9 mouse cellular contexts compared by ENCODE assay signal in genomic region chr5:124349196-124349595, GRCm38 (mm10). TPM values are rescaled to one million over a fixed set of nuclear protein-coding genes. Genes with fewer than 3 reads are reported as not detected.
DNase-seq lines count a peak whose midpoint lies in the region; ATAC-seq and TF ChIP-seq lines count a peak whose summit lies in the region.
"Had no signal": no experiment of that assay in that cellular context is flagged by ENCODE, and none has a peak within 500 bp of the region (broad histone marks: within the 10 kb centered on the region; RNA-seq: fewer than 3 reads in every experiment).

No protein-coding gene starts in this region.

- H3K36me3 ChIP-seq in testis, adult 2 months (ENCODE audit: control insufficient read depth, insufficient read depth, low read length): no peaks in the 10 kb centered on the region; the same call in 1 of the 2 replicates
- H3K36me3 ChIP-seq in hindbrain, embryonic 11.5 days (ENCODE audit: control insufficient read depth, insufficient read depth, low read length): peaks cover 20% of the 10 kb centered on the region

- peak overlapping the region; percentile 23 for H3K4me3 ChIP-seq in testis, adult 2 months (ENCODE audit: control insufficient read depth, low read depth, low read length)
- peak overlapping the region; percentile 1; the same call in 1 of the 2 replicates for H3K4me3 ChIP-seq in hindbrain, embryonic 11.5 days (ENCODE audit: low read depth, low read length)

- H3K27me3 ChIP-seq in testis, adult 2 months (ENCODE audit: control insufficient read depth, insufficient read depth, low read length): no peaks in the 10 kb centered on the region
- H3K27me3 ChIP-seq in hindbrain, embryonic 11.5 days (ENCODE audit: control insufficient read depth, insufficient read depth, low read length): no peaks in the 10 kb centered on the region

- 94% methylated on average over 17 of the region's 17 CpGs for WGBS in hindbrain, embryonic 11.5 days

- peaks cover 20% of the 10 kb centered on the region for H3K4me1 ChIP-seq in testis, adult 2 months (ENCODE audit: control insufficient read depth, insufficient read depth, low read length)
- H3K4me1 ChIP-seq in hindbrain, embryonic 11.5 days (replicated peaks; ENCODE audit: control insufficient read depth, insufficient read depth, low read length): peaks cover 9% of the 10 kb centered on the region

- TF ChIP-seq CTCF in testis, adult 2 months (IDR thresholded peaks at IDR 0.05; ENCODE audit: control insufficient read depth, insufficient read depth, insufficient replicate concordance, low read depth, low read length): no peak

- H3K9ac ChIP-seq in hindbrain, embryonic 11.5 days (ENCODE audit: low read depth, low read length): no peak overlapping the region

- no peak for ATAC-seq in hindbrain, embryonic 11.5 days (ENCODE audit: low FRiP score)

- DNase-seq in embryo, embryonic 10 days (ENCODE audit: low spot score): peak; percentile 3
- no peak for DNase-seq in embryo, embryonic 9.5 days (ENCODE audit: extremely low spot score)
- DNase-seq in testis, postnatal 14 days (ENCODE audit: low spot score): no peak
- no peak for DNase-seq in hindbrain, embryonic 11.5 days (ENCODE audit: low spot score)
- no peak for DNase-seq in spleen, postnatal 4 days (ENCODE audit: low spot score in 2 of 2)
- no peak for DNase-seq in liver
- no peak for DNase-seq in urinary bladder, postnatal 10 days (ENCODE audit: low spot score)
- DNase-seq: spleen, adult 18-20 months had no signal

- no peak overlapping the region for H3K27ac ChIP-seq in testis, adult 2 months (ENCODE audit: control insufficient read depth, insufficient read depth, low read depth, low read length)
- peak overlapping the region; percentile 100 for H3K27ac ChIP-seq in hindbrain, embryonic 11.5 days (ENCODE audit: low read depth, low read length)

- no peak for TF ChIP-seq POLR2A in testis, adult 2 months (IDR thresholded peaks at IDR 0.05; ENCODE audit: control insufficient read depth, low read depth, low read length)

- no peak overlapping the region for H3K4me2 ChIP-seq in hindbrain, embryonic 11.5 days (replicated peaks; ENCODE audit: low read depth, low read length)

- H3K9me3 ChIP-seq in hindbrain, embryonic 11.5 days (ENCODE audit: control insufficient read depth, low read length): no peaks in the 10 kb centered on the region

RNA-seq across cellular contexts. Expression of gene Cdk2ap1, which starts 13.7 kb away (rescaled TPM):
- polyA plus RNA-seq in testis, adult 2 months (2012; rRNA removed): 40.6 and 41.5 TPM in 2 replicates
- polyA plus RNA-seq in hindbrain, embryonic 11.5 days (2014; fragmentation: Nextera tagmentation; extraction: Ambion mirVana): 155 and 243 TPM in 2 replicates

RNA-seq across cellular contexts. Expression of gene 2810006K23Rik, which starts 21.3 kb away (rescaled TPM):
- polyA plus RNA-seq in testis, adult 2 months (2012; rRNA removed): 3.9 and 4.8 TPM in 2 replicates
- 17.4 and 19.7 TPM in 2 replicates for polyA plus RNA-seq in hindbrain, embryonic 11.5 days (2014; fragmentation: Nextera tagmentation; extraction: Ambion mirVana)

RNA-seq across cellular contexts. Expression of gene Mphosph9, which starts 21.4 kb away (rescaled TPM):
- 29.0 and 30.7 TPM in 2 replicates for polyA plus RNA-seq in testis, adult 2 months (2012; rRNA removed)
- 15.5 and 20.5 TPM in 2 replicates for polyA plus RNA-seq in hindbrain, embryonic 11.5 days (2014; fragmentation: Nextera tagmentation; extraction: Ambion mirVana)
